Mouse (Mus musculus) kidney, adult 9 months (tissue): ENCODE measurements around the gene Tmem139.
A peak's percentile ranks its signal among the peaks of the same experiment; 100 is the strongest.

Experiments used
- DNase-seq: peaks from one replicate; pipeline ENCODE4 v3.0.0; 2022

The Tmem139 gene

GRCm38 (mm10) chr6:42282865-42283528 lies 21.2 kb downstream of the Tmem139 start:
- no peak for DNase-seq

DNA sequence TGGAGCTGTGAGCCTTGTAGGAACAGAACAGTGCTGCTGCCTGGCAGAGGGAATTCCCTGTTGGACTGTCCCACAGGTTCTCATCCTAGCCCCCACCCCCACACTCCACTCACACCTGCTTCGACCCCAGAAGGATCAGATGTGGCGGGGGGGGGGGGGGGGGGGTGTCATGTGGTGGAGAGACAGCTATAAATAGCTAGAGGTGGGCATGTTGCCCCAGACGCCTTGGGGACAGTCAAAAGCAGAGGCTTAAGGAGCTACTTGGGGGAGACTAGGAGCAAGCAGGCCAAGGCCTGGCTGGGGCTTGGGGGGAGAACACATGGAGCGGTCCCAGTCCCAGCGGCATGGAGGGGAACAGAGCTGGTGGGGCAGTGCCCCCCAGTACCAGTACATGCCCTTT lies 24.7 kb downstream of the Tmem139 start, which contains the start of gene Clcn1:
Gene Clcn1, plus strand, starts transcription at position 238 of the 400 bp plus-strand sequence.
- no peak for DNase-seq

DNA sequence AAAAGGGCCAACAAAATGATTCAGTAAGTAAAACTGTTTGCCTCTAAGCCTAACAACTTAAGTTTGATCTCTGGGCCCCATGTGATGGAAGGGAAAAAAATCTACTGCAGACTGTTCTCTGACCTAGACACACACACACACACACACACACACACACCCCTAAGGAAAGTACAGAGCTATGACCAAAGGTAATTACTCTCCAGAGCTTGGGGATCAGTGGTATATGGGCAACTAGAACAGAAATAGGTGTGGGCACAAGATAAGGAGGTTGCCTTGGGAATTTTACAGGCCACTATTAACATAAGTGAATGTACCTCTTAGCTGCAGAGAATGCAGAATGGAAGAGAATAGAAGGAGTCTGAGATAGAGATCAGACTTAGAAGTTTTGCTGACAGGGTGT lies 25.8 kb downstream of the Tmem139 start:
- DNase-seq, result no peak

DNA sequence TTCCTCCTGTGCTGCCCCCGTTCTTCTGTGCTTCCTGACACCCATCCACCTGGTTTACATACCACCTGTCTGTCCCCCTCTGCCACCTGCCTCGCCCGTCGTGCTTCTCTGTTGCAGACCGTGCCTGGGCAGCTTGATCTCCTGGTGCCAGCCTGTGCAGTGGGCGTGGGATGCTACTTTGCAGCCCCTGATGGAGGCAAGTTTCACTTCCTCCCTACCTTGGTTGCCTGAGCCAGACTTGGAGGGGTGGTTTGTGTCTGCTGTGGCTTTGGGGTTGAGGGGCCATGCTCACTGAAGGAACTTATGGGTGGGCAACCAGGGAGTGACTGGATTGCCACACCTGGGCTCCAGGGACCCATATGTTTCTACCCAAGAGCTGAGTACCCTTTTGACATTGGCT lies 31.6 kb downstream of the Tmem139 start:
- no peak for DNase-seq

- DNase-seq, result no peak
These were observed 33.9 kb downstream of the Tmem139 start for GRCm38 (mm10) chr6:42295549-42296094.

GRCm38 (mm10) chr6:42299362-42299761 lies 37.6 kb downstream of the Tmem139 start:
- DNase-seq, result no peak

DNA sequence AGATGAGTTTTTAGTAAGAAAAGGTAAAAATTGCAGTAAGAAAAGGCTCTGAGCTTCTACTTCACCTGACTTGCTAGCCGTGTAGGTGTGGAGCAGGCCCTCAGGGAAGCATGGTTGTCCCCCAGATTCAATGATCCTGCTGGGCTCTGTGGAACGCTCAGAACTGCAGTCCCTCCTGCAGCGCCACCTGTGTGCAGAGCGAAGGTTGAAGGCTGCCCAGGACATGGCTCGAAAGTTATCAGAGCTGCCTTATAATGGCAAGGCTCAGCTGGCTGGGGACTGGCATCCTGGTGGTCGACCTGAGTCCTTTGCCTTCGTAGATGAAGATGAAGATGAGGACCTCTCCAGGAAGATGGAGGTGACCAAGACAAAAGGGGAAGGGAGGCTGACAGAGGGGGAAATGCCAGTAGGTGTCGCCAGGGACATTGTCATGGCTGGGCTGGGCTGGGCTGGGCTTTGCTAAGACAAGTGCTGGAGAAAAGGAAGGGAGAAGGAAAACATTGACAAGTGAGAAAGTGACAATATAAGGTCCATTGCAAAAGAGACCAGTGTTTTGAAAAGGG lies 48.1 kb downstream of the Tmem139 start:
- DNase-seq, result peak; percentile 8

DNA sequence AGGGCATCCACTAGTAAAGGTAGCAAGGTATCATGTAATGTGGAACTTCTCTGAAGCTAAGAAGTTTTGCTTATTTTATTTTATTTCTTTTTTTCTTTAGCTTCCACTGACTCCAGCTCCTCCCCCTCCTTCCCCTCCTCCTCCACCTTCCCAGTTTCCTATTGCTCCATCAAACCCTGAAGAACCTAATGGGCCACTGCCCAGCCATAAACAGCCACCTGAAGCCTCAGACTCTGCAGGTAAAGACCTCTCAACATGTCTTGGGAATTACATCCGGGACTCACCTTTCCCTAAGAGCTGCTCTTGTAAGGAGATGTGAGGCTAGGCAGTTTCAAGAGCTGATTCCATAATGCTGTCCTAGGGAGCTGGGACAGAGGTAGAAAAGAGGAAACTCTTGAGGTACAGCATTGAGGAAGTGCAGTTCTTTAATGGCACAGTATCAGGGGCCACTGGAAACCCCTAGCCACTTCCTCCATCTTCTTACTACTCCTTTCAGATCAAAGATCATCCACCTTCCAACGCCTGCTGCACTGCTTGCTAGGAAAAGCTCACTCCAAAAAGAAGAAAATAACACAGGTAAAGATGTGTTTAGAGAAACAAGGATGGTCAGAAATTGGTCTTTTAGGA lies 48.8 kb downstream of the Tmem139 start:
- no peak for DNase-seq
